Mouse (Mus musculus): ENCODE measurements around the gene Alpk3.

DNA sequence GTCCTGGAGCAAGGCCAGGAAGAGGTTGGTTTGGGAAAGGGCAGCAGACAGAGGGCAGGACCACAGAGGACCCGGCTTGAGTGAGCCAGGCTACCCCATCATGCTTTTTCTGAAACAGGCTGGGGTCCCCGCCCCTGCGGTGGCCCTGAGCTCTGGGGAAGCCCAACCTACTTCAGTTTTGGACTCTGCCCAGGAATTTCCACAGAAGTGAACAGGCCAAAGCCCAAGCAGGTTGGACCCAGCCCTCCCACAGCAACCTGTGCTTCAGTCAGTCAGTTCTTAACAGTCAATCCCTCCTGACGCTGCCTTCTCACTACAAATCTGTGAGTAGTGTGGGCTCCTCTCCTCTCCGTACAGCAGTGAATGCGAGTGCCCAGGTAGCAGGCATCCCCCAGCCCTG is 57.2 kb downstream of the Alpk3 start, which contains the start of gene Slc28a1:
- TF ChIP-seq CTCF (IDR thresholded peaks at IDR 0.05; ENCODE audit: extremely low read depth, insufficient read depth, low read length) (no peak), POLR2A (IDR thresholded peaks at IDR 0.05; ENCODE audit: extremely low read depth, insufficient read depth, low read length) (no peak)

All from cortical plate, adult 2 months (tissue).